In the genomic region with DNA sequence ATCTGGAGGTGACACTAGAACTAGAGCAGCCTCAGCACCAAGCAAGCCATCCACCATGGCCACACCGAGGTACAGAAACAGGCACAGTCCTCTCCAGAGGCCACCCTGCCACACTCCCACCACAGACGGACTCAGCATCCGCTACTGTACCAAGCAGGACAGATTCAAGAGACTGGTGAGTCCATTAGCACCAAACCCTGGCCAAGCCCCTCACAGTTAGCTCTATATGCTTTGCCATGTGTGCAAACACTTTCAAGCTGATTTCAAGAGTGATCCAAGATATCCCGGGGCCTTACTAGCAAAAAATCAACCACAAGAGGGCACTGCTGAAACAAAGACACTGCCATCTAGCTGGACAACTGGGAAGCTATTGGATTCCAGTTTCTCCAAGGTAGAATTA, we compare ENCODE assay signal across 8 mouse cellular contexts. TPM values are rescaled to one million over a fixed set of nuclear protein-coding genes. Genes with fewer than 3 reads are reported as not detected.
DNase-seq lines count a peak whose midpoint lies in the region; ATAC-seq lines count a peak whose summit lies in the region.

No protein-coding gene starts in this region.

- no peak for ATAC-seq in heart, embryonic 12.5 days (ENCODE audit: insufficient number of reproducible peaks, low FRiP score)
- peak; percentile 62; the same call in 1 of the 2 replicates for ATAC-seq in intestine, embryonic 15.5 days
- 0 out of 2 replicates have a peak, but pooled peaks have one; percentile 30 for ATAC-seq in midbrain, embryonic 13.5 days

- H3K9ac ChIP-seq in heart, embryonic 12.5 days: no peak overlapping the region
- H3K9ac ChIP-seq in intestine, embryonic 15.5 days: no peak overlapping the region
- no peak overlapping the region for H3K9ac ChIP-seq in midbrain, embryonic 13.5 days (replicated peaks)

- H3K36me3 ChIP-seq in heart, embryonic 12.5 days: peaks cover 9% of the 10 kb centered on the region; the same call in 1 of the 2 replicates
- no peaks in the 10 kb centered on the region for H3K36me3 ChIP-seq in intestine, embryonic 15.5 days
- H3K36me3 ChIP-seq in midbrain, embryonic 13.5 days: 0 out of 2 replicates have a peak, but pooled peaks cover 7% of the 10 kb centered on the region

- DNase-seq in heart, adult 8-10 months (ENCODE audit: low spot score): peak; percentile 46
- peak; percentile 56 for DNase-seq in adrenal gland, adult 2 months
- DNase-seq in embryo, embryonic 11.5 days (ENCODE audit: low read depth, low spot score): peak; percentile 46
- peak; percentile 32 to 38 for DNase-seq in left cerebral cortex, postnatal 10 days (ENCODE audit: extremely low spot score in 1 of 2, low spot score in 2 of 2)
- peak; percentile 13 to 21 for DNase-seq in urinary bladder, postnatal 36 days (ENCODE audit: low spot score in 2 of 2)

- intact Hi-C loops in left cerebral cortex, postnatal 10 days (cut with DNase I): loop anchor here (1.0 to 5.0 kb wide), 2 partner anchors 108 to 233 kb away; no protein-coding TSS in a partner anchor

- H3K4me1 ChIP-seq in heart, embryonic 12.5 days (replicated peaks): no peaks in the 10 kb centered on the region
- no peaks in the 10 kb centered on the region for H3K4me1 ChIP-seq in intestine, embryonic 15.5 days (replicated peaks)
- no peaks in the 10 kb centered on the region for H3K4me1 ChIP-seq in midbrain, embryonic 13.5 days (replicated peaks)

- H3K4me3 ChIP-seq in heart, embryonic 12.5 days: no peak overlapping the region
- no peak overlapping the region for H3K4me3 ChIP-seq in intestine, embryonic 15.5 days (replicated peaks)
- H3K4me3 ChIP-seq in midbrain, embryonic 13.5 days (replicated peaks): no peak overlapping the region

- no peak overlapping the region for H3K27ac ChIP-seq in heart, embryonic 12.5 days (ENCODE audit: poor library complexity, severe bottlenecking)
- no peak overlapping the region for H3K27ac ChIP-seq in intestine, embryonic 15.5 days
- no peak overlapping the region for H3K27ac ChIP-seq in midbrain, embryonic 13.5 days

- no peaks in the 10 kb centered on the region for H3K27me3 ChIP-seq in heart, embryonic 12.5 days (replicated peaks)
- H3K27me3 ChIP-seq in intestine, embryonic 15.5 days (replicated peaks): no peaks in the 10 kb centered on the region
- no peaks in the 10 kb centered on the region for H3K27me3 ChIP-seq in midbrain, embryonic 13.5 days

- 61% methylated on average over 4 of the region's 4 CpGs for WGBS in heart, embryonic 12.5 days
- WGBS in intestine, embryonic 15.5 days: 70% methylated on average over 4 of the region's 4 CpGs
- 69% methylated on average over 4 of the region's 4 CpGs for WGBS in midbrain, embryonic 13.5 days

- H3K9me3 ChIP-seq in heart, embryonic 12.5 days (replicated peaks): no peaks in the 10 kb centered on the region
- H3K9me3 ChIP-seq in intestine, embryonic 15.5 days: no peaks in the 10 kb centered on the region
- no peaks in the 10 kb centered on the region for H3K9me3 ChIP-seq in midbrain, embryonic 13.5 days

- no peak overlapping the region for H3K4me2 ChIP-seq in heart, embryonic 12.5 days
- H3K4me2 ChIP-seq in intestine, embryonic 15.5 days (replicated peaks): no peak overlapping the region
- H3K4me2 ChIP-seq in midbrain, embryonic 13.5 days (replicated peaks): no peak overlapping the region

RNA-seq across cellular contexts. Expression of a gene that starts 41.9 kb away (rescaled TPM):
- total RNA-seq in heart, adult 8-10 months (2022): 10 to 100 TPM; 35.9 to 43.4 (median 39.4) TPM
- polyA plus RNA-seq in heart, embryonic 12.5 days (2016; fragmentation: Nextera tagmentation; extraction: Ambion mirVana): 13.9 and 15.7 TPM in 2 replicates
- total RNA-seq in adrenal gland, adult 2 months (2021): 10 to 100 TPM; 22.4 to 27.2 TPM
- polyA plus RNA-seq in adrenal gland, adult 2 months (2012; rRNA removed): 6.9 and 9.7 TPM in 2 replicates
- polyA plus RNA-seq in intestine, embryonic 15.5 days (2015; fragmentation: Nextera tagmentation; extraction: Ambion mirVana): 10.5 and 11.3 TPM in 2 replicates
- 1 to 10 TPM; 9.2 to 9.5 TPM for total RNA-seq in left cerebral cortex, postnatal 10 days (2021)
- 3.7 and 3.9 TPM in 2 replicates for polyA plus RNA-seq in midbrain, embryonic 13.5 days (2015; fragmentation: Nextera tagmentation; extraction: Ambion mirVana)
